Mouse (Mus musculus): ENCODE results near the gene Spin1.

DNA sequence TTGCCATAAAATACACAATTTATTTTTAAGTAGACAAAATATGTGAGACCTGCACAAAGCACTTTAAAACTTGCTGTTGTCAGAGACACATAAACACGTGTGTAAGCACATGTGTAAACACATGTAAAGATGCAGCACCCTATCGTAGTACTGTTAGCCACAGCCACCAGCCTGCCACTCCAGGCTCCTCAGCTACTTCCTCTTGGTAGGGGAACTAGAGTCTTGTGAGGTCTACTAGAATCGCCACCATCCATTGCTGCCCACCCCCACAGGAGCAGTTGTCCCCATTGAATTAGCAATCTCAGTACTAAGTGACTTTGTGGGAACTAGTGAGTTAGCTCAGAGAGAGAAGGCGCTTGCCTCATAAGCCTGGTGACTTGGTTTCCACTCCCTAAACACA lies 35.6 kb downstream of the Spin1 start:
- TF ChIP-seq CTCF (IDR thresholded peaks at IDR 0.05) = no peak
- no peak for TF ChIP-seq POLR2A (IDR thresholded peaks at IDR 0.05; ENCODE audit: insufficient read depth, low read depth, low read length)
- no peak for TF ChIP-seq EP300 (IDR thresholded peaks at IDR 0.05; ENCODE audit: insufficient read depth, low read depth, low read length)
